Mouse (Mus musculus) midbrain, embryonic 15.5 days (tissue): ENCODE data around the gene Cdca8. TPM values are rescaled to one million over a fixed set of nuclear protein-coding genes. Genes with fewer than 3 reads are reported as not detected.
A peak's percentile ranks its signal among the peaks of the same experiment; 100 is the strongest.

Experiments
- ATAC-seq: fragments of 200-750 bp; cut with Nextera tagmentation; replicated peaks from 2 replicates; pipeline ENCODE4 v1.8.0; 2017; ENCODE audit warnings: moderate TSS enrichment
- H3K27ac ChIP-seq: fragments of 300-500 bp; sonication (generic); 2 replicates; pipeline ENCODE4 v1.5.1; 2015; ENCODE audit warnings: mild to moderate bottlenecking, inconsistent platforms
- H3K27me3 ChIP-seq: fragments of 300-500 bp; sonication (generic); replicated peaks from 2 replicates; pipeline ENCODE4 v1.6.1; 2015; ENCODE audit warnings: inconsistent platforms
- H3K36me3 ChIP-seq: fragments of 300-500 bp; sonication (generic); replicated peaks from 2 replicates; pipeline ENCODE4 v1.6.1; 2015; ENCODE audit warnings: inconsistent platforms
- H3K4me1 ChIP-seq: fragments of 300-500 bp; sonication (generic); 2 replicates; pipeline ENCODE4 v1.6.1; 2015; ENCODE audit warnings: inconsistent platforms
- H3K4me2 ChIP-seq: fragments of 300-500 bp; sonication (generic); 2 replicates; pipeline ENCODE4 v1.6.1; 2015; ENCODE audit warnings: inconsistent platforms, mild to moderate bottlenecking, moderate library complexity
- H3K4me3 ChIP-seq: fragments of 300-500 bp; sonication (generic); 2 replicates; pipeline ENCODE4 v1.5.1; 2015; ENCODE audit warnings: mild to moderate bottlenecking, inconsistent platforms
- H3K9ac ChIP-seq: fragments of 300-500 bp; sonication (generic); 2 replicates; pipeline ENCODE4 v1.6.1; 2015; ENCODE audit warnings: mild to moderate bottlenecking, inconsistent platforms
- H3K9me3 ChIP-seq: fragments of 300-500 bp; sonication (generic); 2 replicates; pipeline ENCODE4 v1.6.1; 2016; ENCODE audit warnings: inconsistent platforms
- whole genome bisulfite sequencing: fragments of 180-500 bp; shearing (Covaris S2); methylation state at CpG from one replicate; pipeline ENCODE4 v1.1.7; 2015; ENCODE audit warnings: mixed read lengths; 5-methylcytosine and 5-hydroxymethylcytosine counted together
- polyA plus RNA-seq: library from polyadenylated mRNA; unstranded; fragments of >200 nt; fragmentation: Nextera tagmentation; extraction: Ambion mirVana; gene quantifications from 2 replicates; pipeline ENCODE4 v1.2.1, GENCODE M21; 2015

Gene Cdca8
- polyA plus RNA-seq, 1 experiment from 2014 or later = 24.8 TPM

GRCm38 (mm10) chr4:124949488-124949887, 10.4 kb upstream of the Cdca8 start:
- no peaks in the 10 kb centered on the region for H3K27me3 ChIP-seq
- H3K9me3 ChIP-seq = no peaks in the 10 kb centered on the region
- no peak overlapping the region for H3K27ac ChIP-seq
- no peaks in the 10 kb centered on the region for H3K36me3 ChIP-seq
- H3K4me3 ChIP-seq = no peak overlapping the region
- H3K4me1 ChIP-seq = no peaks in the 10 kb centered on the region
- H3K4me2 ChIP-seq = no peak overlapping the region
- WGBS = 79% methylated on average over 3 of the region's 3 CpGs
- no peak for ATAC-seq
- no peak overlapping the region for H3K9ac ChIP-seq

- Histone ChIP-seq H3K9ac (no peak overlapping the region), H3K27me3 (no peaks in the 10 kb centered on the region), H3K4me1 (no peaks in the 10 kb centered on the region), H3K36me3 (peaks cover 13% of the 10 kb centered on the region; the same call in 1 of the 2 replicates), H3K4me3 (no peak overlapping the region), H3K27ac (no peak overlapping the region), H3K4me2 (no peak overlapping the region), H3K9me3 (no peaks in the 10 kb centered on the region)
- WGBS = 60% methylated on average over 2 of the region's 2 CpGs
- ATAC-seq = no peak
These were observed 5.8 kb upstream of the Cdca8 start for GRCm38 (mm10) chr4:124944961-124945360.

- Histone ChIP-seq H3K9ac (no peak overlapping the region), H3K4me3 (no peak overlapping the region), H3K27me3 (no peaks in the 10 kb centered on the region), H3K27ac (no peak overlapping the region), H3K4me1 (no peaks in the 10 kb centered on the region), H3K4me2 (no peak overlapping the region), H3K36me3 (peaks cover 13% of the 10 kb centered on the region; the same call in 1 of the 2 replicates), H3K9me3 (no peaks in the 10 kb centered on the region)
- ATAC-seq = no peak
- 82% methylated on average over 5 of the region's 5 CpGs for WGBS
These were observed 4.7 kb upstream of the Cdca8 start for GRCm38 (mm10) chr4:124943781-124944180.

- no peak overlapping the region for H3K4me2 ChIP-seq
- H3K9ac ChIP-seq = no peak overlapping the region
- no peak overlapping the region for H3K4me3 ChIP-seq
- H3K9me3 ChIP-seq = no peaks in the 10 kb centered on the region
- H3K27me3 ChIP-seq = no peaks in the 10 kb centered on the region
- WGBS = 6% methylated on average over 4 of the region's 4 CpGs
- ATAC-seq = no peak
- H3K27ac ChIP-seq = no peak overlapping the region
- peaks cover 18% of the 10 kb centered on the region; the same call in 1 of the 2 replicates for H3K36me3 ChIP-seq
- peaks cover 4% of the 10 kb centered on the region for H3K4me1 ChIP-seq
These were observed 3.9 kb upstream of the Cdca8 start for GRCm38 (mm10) chr4:124943022-124943421.

- no peak within 1 kb of the TSS for H3K27ac ChIP-seq
- H3K4me2 ChIP-seq = peak within 1 kb of the TSS; percentile 85
- peak within 1 kb of the TSS; percentile 66 for H3K4me3 ChIP-seq
- ATAC-seq = peak; percentile 99
- H3K4me1 ChIP-seq = peaks cover 23% of the 10 kb centered on the region
- peak within 1 kb of the TSS; percentile 54 for H3K9ac ChIP-seq
- under 1% methylated on average over 52 of the region's 52 CpGs for WGBS
- H3K9me3 ChIP-seq = no peaks in the 10 kb centered on the region
- H3K27me3 ChIP-seq = no peaks in the 10 kb centered on the region
- H3K36me3 ChIP-seq = peaks cover 14% of the 10 kb centered on the region; the same call in 1 of the 2 replicates
These were observed 2.3 kb downstream of the Cdca8 start, which contains the start of gene 9930104L06Rik for GRCm38 (mm10) chr4:124936613-124937471. Gene 9930104L06Rik (plus strand): TSS chr4:124937048.

- WGBS = 90% methylated on average over 5 of the region's 5 CpGs
- H3K36me3 ChIP-seq = peaks cover 4% of the 10 kb centered on the region; the same call in 1 of the 2 replicates
These were observed 11.0 kb downstream of the Cdca8 start for GRCm38 (mm10) chr4:124928102-124928501.

GRCm38 (mm10) chr4:124905971-124906822, 32.9 kb downstream of the Cdca8 start:
- peak overlapping the region; percentile 40 for H3K4me2 ChIP-seq
- peak; percentile 88 for ATAC-seq
- no peaks in the 10 kb centered on the region for H3K36me3 ChIP-seq
- H3K4me3 ChIP-seq = peak overlapping the region; percentile 14
- H3K9ac ChIP-seq = no peak overlapping the region
- H3K27me3 ChIP-seq = no peaks in the 10 kb centered on the region; the same call in 1 of the 2 replicates
- no peaks in the 10 kb centered on the region for H3K9me3 ChIP-seq
- peaks cover 28% of the 10 kb centered on the region for H3K4me1 ChIP-seq
- WGBS = 5% methylated on average over 21 of the region's 21 CpGs
- peak overlapping the region; percentile 81 for H3K27ac ChIP-seq

More at GRCm38 (mm10) chr4:124928102-124928501, 11.0 kb downstream of the Cdca8 start:
- H3K4me3 ChIP-seq = no peak overlapping the region
- H3K9ac ChIP-seq = no peak overlapping the region
- H3K27ac ChIP-seq = no peak overlapping the region
- H3K4me1 ChIP-seq = no peaks in the 10 kb centered on the region
- H3K9me3 ChIP-seq = no peaks in the 10 kb centered on the region
- no peaks in the 10 kb centered on the region for H3K27me3 ChIP-seq
- H3K4me2 ChIP-seq = no peak overlapping the region
- no peak for ATAC-seq

- Histone ChIP-seq H3K27ac (peak overlapping the region; percentile 81), H3K36me3 (no peaks in the 10 kb centered on the region), H3K4me1 (peaks cover 29% of the 10 kb centered on the region), H3K27me3 (no peaks in the 10 kb centered on the region; the same call in 1 of the 2 replicates), H3K9me3 (no peaks in the 10 kb centered on the region), H3K4me2 (no peak overlapping the region), H3K9ac (no peak overlapping the region), H3K4me3 (no peak overlapping the region)
- WGBS = 72% methylated on average over 4 of the region's 4 CpGs
- ATAC-seq = no peak
These were observed 33.7 kb downstream of the Cdca8 start for GRCm38 (mm10) chr4:124905417-124905816.

GRCm38 (mm10) chr4:124899906-124900305, 39.2 kb downstream of the Cdca8 start:
- no peak overlapping the region for H3K4me2 ChIP-seq
- WGBS = 48% methylated on average over 5 of the region's 5 CpGs
- ATAC-seq = no peak

GRCm38 (mm10) chr4:124898428-124898827, 40.7 kb downstream of the Cdca8 start:
- Histone ChIP-seq H3K27me3 (peaks cover 7% of the 10 kb centered on the region; the same call in 1 of the 2 replicates), H3K4me1 (peaks cover 47% of the 10 kb centered on the region), H3K27ac (no peak overlapping the region), H3K9me3 (no peaks in the 10 kb centered on the region), H3K9ac (no peak overlapping the region), H3K4me2 (no peak overlapping the region), H3K4me3 (no peak overlapping the region), H3K36me3 (no peaks in the 10 kb centered on the region)
- WGBS = 14% methylated on average over 10 of the region's 10 CpGs
- no peak for ATAC-seq

More at GRCm38 (mm10) chr4:124899906-124900305, 39.2 kb downstream of the Cdca8 start:
- Histone ChIP-seq H3K9ac (no peak overlapping the region), H3K36me3 (no peaks in the 10 kb centered on the region), H3K27ac (no peak overlapping the region), H3K4me3 (no peak overlapping the region), H3K4me1 (peaks cover 33% of the 10 kb centered on the region), H3K27me3 (peaks cover 2% of the 10 kb centered on the region; the same call in 1 of the 2 replicates), H3K9me3 (no peaks in the 10 kb centered on the region)

GRCm38 (mm10) chr4:124894508-124895428, 44.3 kb downstream of the Cdca8 start:
- ATAC-seq = peak; percentile 83
- Histone ChIP-seq H3K27me3 (peaks cover 19% of the 10 kb centered on the region; the same call in 1 of the 2 replicates), H3K9ac (peak overlapping the region; percentile 59), H3K4me2 (peak overlapping the region; percentile 71), H3K27ac (peak overlapping the region; percentile 20; the same call in 1 of the 2 replicates), H3K4me1 (peaks cover 35% of the 10 kb centered on the region), H3K4me3 (peak overlapping the region; percentile 52), H3K36me3 (no peaks in the 10 kb centered on the region), H3K9me3 (no peaks in the 10 kb centered on the region)
- WGBS = under 1% methylated on average over 79 of the region's 83 CpGs
